Mouse (Mus musculus): ENCODE data around the gene Zfp462. TPM values are rescaled to one million over a fixed set of nuclear protein-coding genes. Genes with fewer than 3 reads are reported as not detected.

Gene Zfp462
- polyA plus RNA-seq, 1 experiment from 2014 or later, result 22.6 TPM

- H3K4me1 ChIP-seq (replicated peaks), result peaks cover 74% of the 10 kb centered on the region
- H3K4me2 ChIP-seq (replicated peaks), result no peak overlapping the region
- H3K27me3 ChIP-seq, result no peaks in the 10 kb centered on the region
- peaks cover 29% of the 10 kb centered on the region for H3K36me3 ChIP-seq
- no peak overlapping the region for H3K9ac ChIP-seq (replicated peaks)
- no peak overlapping the region for H3K4me3 ChIP-seq (replicated peaks)
- no peaks in the 10 kb centered on the region for H3K9me3 ChIP-seq
- 90% methylated on average over 3 of the region's 3 CpGs for WGBS
- no peak for ATAC-seq
- H3K27ac ChIP-seq, result no peak overlapping the region
These were observed 9.6 kb downstream of the Zfp462 start for GRCm38 (mm10) chr4:54954455-54954854.

GRCm38 (mm10) chr4:54960776-54961175 is 15.9 kb downstream of the Zfp462 start:
- Histone ChIP-seq H3K9ac (replicated peaks) (no peak overlapping the region), H3K9me3 (no peaks in the 10 kb centered on the region), H3K27ac (no peak overlapping the region), H3K4me2 (replicated peaks) (no peak overlapping the region), H3K36me3 (peaks cover 41% of the 10 kb centered on the region), H3K4me1 (replicated peaks) (peaks cover 45% of the 10 kb centered on the region), H3K27me3 (no peaks in the 10 kb centered on the region), H3K4me3 (replicated peaks) (no peak overlapping the region)
- 87% methylated on average over 4 of the region's 4 CpGs for WGBS
- ATAC-seq, result no peak

GRCm38 (mm10) chr4:54962141-54962540 is 17.3 kb downstream of the Zfp462 start:
- Histone ChIP-seq H3K4me3 (replicated peaks) (no peak overlapping the region), H3K27me3 (no peaks in the 10 kb centered on the region), H3K27ac (no peak overlapping the region), H3K36me3 (peaks cover 46% of the 10 kb centered on the region), H3K4me1 (replicated peaks) (peaks cover 48% of the 10 kb centered on the region), H3K4me2 (replicated peaks) (no peak overlapping the region), H3K9me3 (no peaks in the 10 kb centered on the region), H3K9ac (replicated peaks) (no peak overlapping the region)
- WGBS, result 89% methylated on average over 4 of the region's 4 CpGs
- no peak for ATAC-seq

- 85% methylated on average over 7 of the region's 7 CpGs for WGBS
- H3K4me3 ChIP-seq (replicated peaks), result no peak overlapping the region
- H3K27me3 ChIP-seq, result no peaks in the 10 kb centered on the region
- H3K4me2 ChIP-seq (replicated peaks), result no peak overlapping the region
- H3K27ac ChIP-seq, result no peak overlapping the region
- ATAC-seq, result no peak
- peaks cover 55% of the 10 kb centered on the region for H3K4me1 ChIP-seq (replicated peaks)
- peaks cover 40% of the 10 kb centered on the region for H3K36me3 ChIP-seq
- H3K9ac ChIP-seq (replicated peaks), result no peak overlapping the region
- no peaks in the 10 kb centered on the region for H3K9me3 ChIP-seq
These were observed 18.7 kb downstream of the Zfp462 start for GRCm38 (mm10) chr4:54963551-54963950.

- no peak for ATAC-seq
- 69% methylated on average over 9 of the region's 9 CpGs for WGBS
- H3K36me3 ChIP-seq, result peaks cover 36% of the 10 kb centered on the region
- peaks cover 58% of the 10 kb centered on the region for H3K4me1 ChIP-seq (replicated peaks)
- H3K4me3 ChIP-seq (replicated peaks), result no peak overlapping the region
- no peak overlapping the region for H3K27ac ChIP-seq
- H3K9me3 ChIP-seq, result no peaks in the 10 kb centered on the region
- H3K4me2 ChIP-seq (replicated peaks), result no peak overlapping the region
- no peak overlapping the region for H3K9ac ChIP-seq (replicated peaks)
- no peaks in the 10 kb centered on the region for H3K27me3 ChIP-seq
These were observed 20.4 kb downstream of the Zfp462 start for GRCm38 (mm10) chr4:54965169-54965695.

DNA sequence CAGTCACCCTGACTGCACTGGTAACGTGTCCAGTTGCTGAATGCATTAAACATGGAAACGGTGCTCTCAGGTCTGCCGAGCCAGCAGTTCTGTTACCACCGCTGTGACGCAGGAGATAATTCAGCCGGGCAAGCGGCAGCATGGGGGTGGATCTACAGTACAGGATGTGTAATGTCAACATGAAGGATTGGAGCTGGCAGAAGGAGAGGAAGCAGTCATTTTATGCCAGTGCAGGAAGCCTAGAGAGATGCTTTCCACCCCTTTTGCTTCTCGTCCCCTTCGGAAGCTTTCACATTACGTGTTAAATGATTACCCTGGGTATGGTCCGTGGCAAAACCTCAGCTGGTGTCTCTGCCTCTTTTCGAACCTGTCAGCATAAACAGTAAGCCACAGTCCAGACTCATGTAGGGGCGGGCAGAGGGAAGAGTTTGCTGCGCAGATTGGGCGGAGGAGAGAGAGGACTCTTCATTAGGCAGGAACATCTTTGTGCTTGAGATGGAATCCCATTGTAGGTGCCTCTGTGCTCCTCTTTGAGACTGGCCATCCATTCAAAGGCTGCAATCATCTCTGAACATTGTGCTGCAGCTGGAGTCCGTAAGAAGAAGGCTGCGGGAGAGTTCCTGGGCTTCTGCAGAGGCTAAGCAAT is 21.4 kb downstream of the Zfp462 start:
- Histone ChIP-seq H3K4me3 (replicated peaks) (no peak overlapping the region), H3K27ac (peak overlapping the region; percentile 47), H3K36me3 (peaks cover 38% of the 10 kb centered on the region), H3K9me3 (no peaks in the 10 kb centered on the region), H3K27me3 (no peaks in the 10 kb centered on the region), H3K4me2 (replicated peaks) (no peak overlapping the region), H3K4me1 (replicated peaks) (peaks cover 64% of the 10 kb centered on the region), H3K9ac (replicated peaks) (0 out of 2 replicates have a peak overlapping the region, but pooled peaks have one; percentile 17)
- WGBS, result 76% methylated on average over 17 of the region's 17 CpGs
- ATAC-seq, result peak; percentile 47; the same call in 1 of the 2 replicates

GRCm38 (mm10) chr4:54967166-54967565 is 22.3 kb downstream of the Zfp462 start:
- peaks cover 29% of the 10 kb centered on the region for H3K36me3 ChIP-seq
- H3K4me3 ChIP-seq (replicated peaks), result no peak overlapping the region
- peaks cover 66% of the 10 kb centered on the region for H3K4me1 ChIP-seq (replicated peaks)
- no peaks in the 10 kb centered on the region for H3K27me3 ChIP-seq
- H3K9me3 ChIP-seq, result no peaks in the 10 kb centered on the region
- 91% methylated on average over 4 of the region's 4 CpGs for WGBS
- ATAC-seq, result no peak
- no peak overlapping the region for H3K4me2 ChIP-seq (replicated peaks)
- H3K27ac ChIP-seq, result 0 out of 2 replicates have a peak overlapping the region, but pooled peaks have one; percentile 47
- no peak overlapping the region for H3K9ac ChIP-seq (replicated peaks)

DNA sequence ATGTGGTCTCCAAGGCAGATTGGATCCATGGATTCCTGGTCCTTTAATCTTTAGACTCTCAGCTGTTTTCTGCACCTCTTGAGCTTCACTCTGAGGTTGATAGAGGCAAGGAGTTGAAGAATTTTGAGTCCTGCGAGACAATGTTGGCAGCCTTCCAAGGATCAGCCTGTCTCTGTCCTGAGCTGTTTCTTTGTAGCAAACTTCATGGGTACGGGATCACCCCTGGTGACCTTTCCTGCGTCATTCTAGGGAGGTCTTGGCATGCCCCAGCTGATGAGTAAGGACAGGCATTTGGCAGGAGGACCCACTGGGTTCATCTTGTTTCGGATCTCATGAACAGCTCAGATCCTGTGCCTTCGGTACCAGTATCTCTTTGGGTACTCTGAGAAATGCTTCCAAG is 22.9 kb downstream of the Zfp462 start:
- no peak overlapping the region for H3K9ac ChIP-seq (replicated peaks)
- no peak for ATAC-seq
- no peak overlapping the region for H3K4me2 ChIP-seq (replicated peaks)
- H3K4me1 ChIP-seq (replicated peaks), result peaks cover 66% of the 10 kb centered on the region
- H3K9me3 ChIP-seq, result no peaks in the 10 kb centered on the region
- no peak overlapping the region for H3K27ac ChIP-seq
- H3K4me3 ChIP-seq (replicated peaks), result no peak overlapping the region
- 86% methylated on average over 5 of the region's 5 CpGs for WGBS
- no peaks in the 10 kb centered on the region for H3K27me3 ChIP-seq
- peaks cover 29% of the 10 kb centered on the region for H3K36me3 ChIP-seq

- no peak overlapping the region for H3K27ac ChIP-seq
- ATAC-seq, result no peak
- 90% methylated on average over 12 of the region's 12 CpGs for WGBS
- no peak overlapping the region for H3K9ac ChIP-seq (replicated peaks)
- H3K4me3 ChIP-seq (replicated peaks), result no peak overlapping the region
- no peaks in the 10 kb centered on the region for H3K9me3 ChIP-seq
- H3K27me3 ChIP-seq, result no peaks in the 10 kb centered on the region
- peaks cover 52% of the 10 kb centered on the region for H3K4me1 ChIP-seq (replicated peaks)
- H3K36me3 ChIP-seq, result peaks cover 35% of the 10 kb centered on the region
- no peak overlapping the region for H3K4me2 ChIP-seq (replicated peaks)
These were observed 24.9 kb downstream of the Zfp462 start for GRCm38 (mm10) chr4:54969671-54970295.

GRCm38 (mm10) chr4:54971386-54971785 is 26.5 kb downstream of the Zfp462 start:
- H3K27ac ChIP-seq, result no peak overlapping the region
- no peaks in the 10 kb centered on the region for H3K27me3 ChIP-seq
- no peaks in the 10 kb centered on the region for H3K9me3 ChIP-seq
- ATAC-seq, result no peak
- WGBS, result 91% methylated on average over 3 of the region's 3 CpGs
- H3K4me1 ChIP-seq (replicated peaks), result peaks cover 36% of the 10 kb centered on the region
- peaks cover 30% of the 10 kb centered on the region for H3K36me3 ChIP-seq
- no peak overlapping the region for H3K4me3 ChIP-seq (replicated peaks)
- no peak overlapping the region for H3K9ac ChIP-seq (replicated peaks)
- H3K4me2 ChIP-seq (replicated peaks), result no peak overlapping the region

GRCm38 (mm10) chr4:54972096-54972495 is 27.2 kb downstream of the Zfp462 start:
- no peak for ATAC-seq
- H3K4me3 ChIP-seq (replicated peaks), result no peak overlapping the region
- H3K9me3 ChIP-seq, result no peaks in the 10 kb centered on the region
- peaks cover 33% of the 10 kb centered on the region for H3K4me1 ChIP-seq (replicated peaks)
- H3K27me3 ChIP-seq, result no peaks in the 10 kb centered on the region
- no peak overlapping the region for H3K9ac ChIP-seq (replicated peaks)
- H3K36me3 ChIP-seq, result peaks cover 23% of the 10 kb centered on the region
- no peak overlapping the region for H3K4me2 ChIP-seq (replicated peaks)
- H3K27ac ChIP-seq, result no peak overlapping the region
- WGBS, result 99% methylated on average over 4 of the region's 4 CpGs

DNA sequence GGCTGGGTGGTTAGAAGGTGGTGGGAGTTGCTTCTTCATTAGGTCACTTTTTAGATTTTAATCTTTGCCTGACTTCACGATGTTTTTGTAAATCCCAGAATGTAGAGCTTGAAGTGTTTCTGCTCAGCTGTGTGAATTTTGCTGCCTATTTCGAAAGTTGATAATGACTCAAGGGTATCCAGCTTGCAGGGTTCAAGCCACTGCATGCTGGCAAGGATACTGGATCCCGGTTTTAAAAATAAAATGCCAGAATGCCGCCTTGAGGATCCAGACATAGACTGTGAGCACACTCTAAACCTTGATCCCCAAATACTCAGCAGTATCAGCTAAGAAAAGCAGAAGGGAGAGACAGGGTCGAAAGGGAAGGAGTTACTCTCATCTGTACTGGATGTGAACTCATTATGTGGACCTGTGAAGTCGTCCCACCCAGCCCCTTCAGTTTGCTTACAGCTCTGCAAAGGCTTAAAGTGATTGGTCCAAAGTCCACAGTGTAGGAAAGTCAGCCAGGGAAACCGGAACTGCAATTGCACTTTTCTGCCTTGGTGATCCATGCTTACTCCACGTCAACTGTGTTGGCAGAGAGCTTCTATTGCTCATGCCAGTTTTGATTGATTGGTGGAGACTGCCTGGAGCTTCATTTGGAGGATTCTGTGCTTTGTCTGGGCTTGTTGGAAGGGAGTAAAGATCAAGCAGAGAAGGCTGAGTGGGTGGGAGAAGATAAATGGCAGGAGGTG is 28.1 kb downstream of the Zfp462 start:
- WGBS, result 87% methylated on average over 8 of the region's 8 CpGs
- no peaks in the 10 kb centered on the region for H3K27me3 ChIP-seq
- peaks cover 33% of the 10 kb centered on the region for H3K4me1 ChIP-seq (replicated peaks)
- no peak overlapping the region for H3K9ac ChIP-seq (replicated peaks)
- ATAC-seq, result no peak
- H3K4me3 ChIP-seq (replicated peaks), result no peak overlapping the region
- no peak overlapping the region for H3K4me2 ChIP-seq (replicated peaks)
- H3K36me3 ChIP-seq, result peaks cover 16% of the 10 kb centered on the region
- no peaks in the 10 kb centered on the region for H3K9me3 ChIP-seq
- H3K27ac ChIP-seq, result no peak overlapping the region
